Mouse (Mus musculus): ENCODE data around the gene Tmem151a. TPM values are rescaled to one million over a fixed set of nuclear protein-coding genes. Genes with fewer than 3 reads are reported as not detected.
"Not testable (repeated sequence)": the region's sequence is repeated elsewhere in the genome, so short reads cannot be mapped to it uniquely, and the experiment has no call there.

The Tmem151a gene
- total RNA-seq, 2 experiments from 2014 or later = not detected

- no peak for DNase-seq
Measured at GRCm38 (mm10) chr19:5094746-5095417, 9.6 kb upstream of the Tmem151a start.

- peak; percentile 78 for DNase-seq
Measured at GRCm38 (mm10) chr19:5094243-5094632, 8.9 kb upstream of the Tmem151a start.

- no peak for DNase-seq
Measured at GRCm38 (mm10) chr19:5093481-5094242, 8.3 kb upstream of the Tmem151a start.

GRCm38 (mm10) chr19:5092083-5092482, 6.8 kb upstream of the Tmem151a start:
- no peak for DNase-seq

- DNase-seq = no peak
Measured at GRCm38 (mm10) chr19:5089324-5089723, 4.0 kb upstream of the Tmem151a start.

GRCm38 (mm10) chr19:5087884-5088728, 2.8 kb upstream of the Tmem151a start, which contains the start of gene Yif1a:
Yif1a (plus strand) TSS chr19:5088538.
- peak; percentile 96 for DNase-seq

- DNase-seq = not testable (repeated sequence)
Measured at GRCm38 (mm10) chr19:5086533-5086932, 1.2 kb upstream of the Tmem151a start.

GRCm38 (mm10) chr19:5084834-5085144, 542 bp downstream of the Tmem151a start:
- DNase-seq = no peak

GRCm38 (mm10) chr19:5083961-5084833, 1.1 kb downstream of the Tmem151a start:
- no peak for DNase-seq

GRCm38 (mm10) chr19:5082596-5082995, 2.7 kb downstream of the Tmem151a start:
- no peak for DNase-seq

GRCm38 (mm10) chr19:5082005-5082404, 3.3 kb downstream of the Tmem151a start:
- DNase-seq = no peak

GRCm38 (mm10) chr19:5079279-5079678, 6.1 kb downstream of the Tmem151a start:
- DNase-seq = no peak

- DNase-seq = no peak
Measured at GRCm38 (mm10) chr19:5073518-5073917, 11.8 kb downstream of the Tmem151a start.

- DNase-seq = no peak
Measured at GRCm38 (mm10) chr19:5073028-5073427, 12.3 kb downstream of the Tmem151a start.

- DNase-seq = no peak
Measured at GRCm38 (mm10) chr19:5072389-5073019, 12.8 kb downstream of the Tmem151a start.

GRCm38 (mm10) chr19:5071545-5072369, 13.6 kb downstream of the Tmem151a start:
- DNase-seq = peak; percentile 82

- no peak for DNase-seq
Measured at GRCm38 (mm10) chr19:5071077-5071476, 14.3 kb downstream of the Tmem151a start.

- no peak for DNase-seq
Measured at GRCm38 (mm10) chr19:5069978-5070377, 15.4 kb downstream of the Tmem151a start.

GRCm38 (mm10) chr19:5069486-5069885, 15.8 kb downstream of the Tmem151a start:
- DNase-seq = no peak

- no peak for DNase-seq
Measured at GRCm38 (mm10) chr19:5068570-5069234, 16.6 kb downstream of the Tmem151a start.
